Mouse (Mus musculus) embryonic facial prominence, embryonic 12.5 days (tissue): Measurements from ENCODE around the gene Folh1. TPM values are rescaled to one million over a fixed set of nuclear protein-coding genes. Genes with fewer than 3 reads are reported as not detected.

ENCODE experiments used
- polyA plus RNA-seq: library from polyadenylated mRNA; unstranded; fragments of >200 nt; fragmentation: Nextera tagmentation; extraction: Ambion mirVana; gene quantifications from 2 replicates; pipeline ENCODE4 v1.2.1, GENCODE M21; 2016

Folh1 gene
- polyA plus RNA-seq, 1 experiment from 2014 or later = 0.12 TPM

Other genes starting within 250 kb of the Folh1 start
- not detected in 2 replicates for gene Olfr295, start 192.1 kb downstream of the Folh1 start, polyA plus RNA-seq
- not detected in 2 replicates for gene Olfr294, start 159.3 kb downstream of the Folh1 start, polyA plus RNA-seq
- not detected in 2 replicates for gene Olfr293, start 126.9 kb downstream of the Folh1 start, polyA plus RNA-seq
- not detected in 2 replicates for gene Olfr292, start 87.6 kb downstream of the Folh1 start, polyA plus RNA-seq
- gene Vmn2r77, start 19.1 kb upstream of the Folh1 start, polyA plus RNA-seq = not detected in 2 replicates
- gene Vmn2r78, start 139.2 kb upstream of the Folh1 start, polyA plus RNA-seq = not detected in 2 replicates
- gene Vmn2r79, start 220.2 kb upstream of the Folh1 start, polyA plus RNA-seq = not detected in 2 replicates